Mouse (Mus musculus): ENCODE results near the gene Rgs14. TPM values are rescaled to one million over a fixed set of nuclear protein-coding genes. Genes with fewer than 3 reads are reported as not detected.

Gene Rgs14
- total and polyA plus RNA-seq, 3 experiments, result 14.4 to 20.5 TPM; not detected in 1

DNA sequence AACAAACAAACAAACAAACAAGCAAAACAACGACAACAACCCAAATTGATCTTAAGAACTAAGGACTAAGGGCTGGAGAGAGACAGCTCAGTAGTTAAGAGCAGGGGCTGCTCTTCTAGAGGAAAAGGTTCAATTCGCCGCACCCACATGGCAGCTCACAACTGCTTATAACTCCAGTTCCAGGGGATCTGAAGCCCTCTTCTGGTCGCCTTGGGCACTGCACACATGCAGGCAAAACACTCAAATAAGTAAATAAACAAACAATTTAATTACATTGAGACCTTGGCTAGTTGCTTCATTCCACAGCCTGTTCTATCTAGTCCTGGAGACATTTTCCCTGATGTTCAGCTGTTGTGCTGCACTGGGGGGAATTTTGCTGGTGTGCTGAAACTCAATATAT, 23.4 kb downstream of the Rgs14 start:
- TF ChIP-seq ZNF384 (IDR thresholded peaks at IDR 0.05; ENCODE audit: low read depth, low read length) (0 out of 2 replicates have a peak, but pooled peaks have one; percentile 21), RAD21 (IDR thresholded peaks at IDR 0.05; ENCODE audit: low read depth, low read length) (peak; percentile 70), CHD1 (IDR thresholded peaks at IDR 0.05; ENCODE audit: low read depth, low read length) (no peak), RCOR1 (IDR thresholded peaks at IDR 0.05; ENCODE audit: low read depth, low read length) (no peak), MYC (IDR thresholded peaks at IDR 0.05; ENCODE audit: low read depth, low read length) (peak; percentile 80), ZC3H11A (IDR thresholded peaks at IDR 0.05; ENCODE audit: low read depth, low read length) (peak; percentile 75), CTCF (IDR thresholded peaks at IDR 0.05 in 2 of 3, conservative IDR thresholded peaks at IDR 0.05 in 1 of 3; ENCODE audit: control insufficient read depth in 1 of 3, insufficient read depth in 1 of 3, low read depth in 2 of 3, low read length in 3 of 3, poor library complexity in 1 of 3, severe bottlenecking in 1 of 3) (peak; percentile 75 to 84 (median 79)), JUND (IDR thresholded peaks at IDR 0.05; ENCODE audit: low read depth, low read length) (no peak), USF1 (IDR thresholded peaks at IDR 0.05; ENCODE audit: low read depth, low read length) (no peak), MAZ (IDR thresholded peaks at IDR 0.05; ENCODE audit: low read depth, low read length) (no peak), UBTF (IDR thresholded peaks at IDR 0.05; ENCODE audit: borderline replicate concordance, insufficient read depth, low read depth, low read length) (no peak), MXI1 (IDR thresholded peaks at IDR 0.05; ENCODE audit: low read depth, low read length) (peak; percentile 27; the same call in 1 of the 2 replicates), SIN3A (IDR thresholded peaks at IDR 0.05; ENCODE audit: low read length) (peak; percentile 35; the same call in 1 of the 2 replicates), SMC3 (IDR thresholded peaks at IDR 0.05; ENCODE audit: low read depth, low read length) (peak; percentile 80)
- DNase-seq (ENCODE audit: low read depth, low spot score), result peak; percentile 77
- H3K27ac ChIP-seq (ENCODE audit: control insufficient read depth, low read depth, low read length), result no peak overlapping the region
- no peak overlapping the region for H3K4me3 ChIP-seq (ENCODE audit: control insufficient read depth in 1 of 2, insufficient read depth in 1 of 2, low read depth in 2 of 2, low read length in 2 of 2)
- no peaks in the 10 kb centered on the region for H3K27me3 ChIP-seq (ENCODE audit: control insufficient read depth in 1 of 2, insufficient read depth in 2 of 2, low read length in 2 of 2)
- no peaks in the 10 kb centered on the region for H3K79me2 ChIP-seq (ENCODE audit: control insufficient read depth, insufficient read depth, low read length, poor library complexity)
- no peaks in the 10 kb centered on the region for H3K9me3 ChIP-seq (replicated peaks; ENCODE audit: insufficient read depth, low read length)
- H3K36me3 ChIP-seq (ENCODE audit: control insufficient read depth in 1 of 2, insufficient read depth in 2 of 2, low read length in 2 of 2), result no peaks in the 10 kb centered on the region
- no peak overlapping the region for H3K9ac ChIP-seq (ENCODE audit: control insufficient read depth, low read depth, low read length, poor library complexity, severe bottlenecking)
- H3K4me1 ChIP-seq (ENCODE audit: control insufficient read depth in 1 of 2, insufficient read depth in 2 of 2, low read length in 2 of 2), result no peaks in the 10 kb centered on the region

DNA sequence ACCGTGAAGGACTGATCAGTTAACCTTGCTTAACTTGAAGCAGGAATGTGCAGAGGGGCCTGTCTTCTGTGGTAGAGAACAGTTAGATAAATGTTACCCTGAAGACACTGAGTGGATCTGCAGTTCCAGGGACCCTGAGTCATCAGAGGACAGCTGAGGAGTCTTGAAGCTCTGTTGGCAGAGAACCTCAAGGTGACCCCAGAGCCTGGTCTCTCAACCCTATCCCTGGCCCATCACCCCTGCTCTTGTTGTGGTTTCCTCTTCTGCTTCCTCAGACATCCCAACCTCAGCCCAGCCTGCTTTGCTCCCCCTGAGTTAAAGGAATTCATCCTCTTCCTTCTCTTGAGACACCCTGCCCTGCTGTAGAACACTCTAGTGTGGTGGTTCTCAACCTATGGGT, 28.6 kb downstream of the Rgs14 start, which contains the start of gene Slc34a1:
Gene Slc34a1 (plus strand): TSS at position 100 of the 400 bp plus-strand sequence.
- Histone ChIP-seq H3K9ac (ENCODE audit: control insufficient read depth, low read depth, low read length, poor library complexity, severe bottlenecking) (no peak within 1 kb of the TSS), H3K4me3 (ENCODE audit: control insufficient read depth in 1 of 2, insufficient read depth in 1 of 2, low read depth in 2 of 2, low read length in 2 of 2) (no peak within 1 kb of the TSS), H3K9me3 (replicated peaks; ENCODE audit: insufficient read depth, low read length) (no peaks in the 10 kb centered on the region), H3K79me2 (ENCODE audit: control insufficient read depth, insufficient read depth, low read length, poor library complexity) (no peaks in the 10 kb centered on the region), H3K36me3 (ENCODE audit: control insufficient read depth in 1 of 2, insufficient read depth in 2 of 2, low read length in 2 of 2) (no peaks in the 10 kb centered on the region), H3K27ac (ENCODE audit: control insufficient read depth, low read depth, low read length) (no peak within 1 kb of the TSS), H3K27me3 (ENCODE audit: control insufficient read depth in 1 of 2, insufficient read depth in 2 of 2, low read length in 2 of 2) (peaks cover 2 to 11% of the 10 kb centered on the region in 2 experiments; a peak in 3 of 4 replicates), H3K4me1 (ENCODE audit: control insufficient read depth in 1 of 2, insufficient read depth in 2 of 2, low read length in 2 of 2) (no peaks in the 10 kb centered on the region)
- no peak for TF ChIP-seq MYC (IDR thresholded peaks at IDR 0.05; ENCODE audit: low read depth, low read length)
- TF ChIP-seq USF1 (IDR thresholded peaks at IDR 0.05; ENCODE audit: low read depth, low read length), result no peak
- no peak for TF ChIP-seq ELF1 (IDR thresholded peaks at IDR 0.05; ENCODE audit: low read depth, low read length)
- TF ChIP-seq NRF1 (IDR thresholded peaks at IDR 0.05; ENCODE audit: insufficient read depth, low read depth, low read length, poor library complexity, severe bottlenecking), result no peak
- no peak for TF ChIP-seq ZKSCAN1 (IDR thresholded peaks at IDR 0.05; ENCODE audit: low read depth, low read length)
- TF ChIP-seq EP300 (IDR thresholded peaks at IDR 0.05; ENCODE audit: low read depth in 1 of 2, low read length in 2 of 2), result no peak
- no peak for TF ChIP-seq MAX (IDR thresholded peaks at IDR 0.05; ENCODE audit: low read length)
- no peak for TF ChIP-seq UBTF (IDR thresholded peaks at IDR 0.05; ENCODE audit: borderline replicate concordance, insufficient read depth, low read depth, low read length)
- TF ChIP-seq CTCF (IDR thresholded peaks at IDR 0.05 in 2 of 3, conservative IDR thresholded peaks at IDR 0.05 in 1 of 3; ENCODE audit: control insufficient read depth in 1 of 3, insufficient read depth in 1 of 3, low read depth in 2 of 3, low read length in 3 of 3, poor library complexity in 1 of 3, severe bottlenecking in 1 of 3), result no peak
- TF ChIP-seq POLR2A (IDR thresholded peaks at IDR 0.05; ENCODE audit: control insufficient read depth in 1 of 2, insufficient read depth in 1 of 2, low read depth in 1 of 2, low read length in 2 of 2, poor library complexity in 1 of 2), result no peak
- TF ChIP-seq MXI1 (IDR thresholded peaks at IDR 0.05; ENCODE audit: low read depth, low read length), result no peak
- no peak for TF ChIP-seq ZMIZ1 (IDR thresholded peaks at IDR 0.05; ENCODE audit: low read depth, low read length)
- no peak for DNase-seq (ENCODE audit: low read depth, low spot score)
